Mouse (Mus musculus) retina, postnatal 1 day (tissue): ENCODE measurements around the gene Sgip1.
A peak's percentile ranks its signal among the peaks of the same experiment; 100 is the strongest.

Experiments
- DNase-seq: peaks from one replicate; pipeline ENCODE4 v3.0.0-alpha.2; 2012

The Sgip1 gene

GRCm38 (mm10) chr4:102900166-102900565 lies 159.1 kb downstream of the Sgip1 start:
- no peak for DNase-seq

GRCm38 (mm10) chr4:102907843-102908427 lies 166.8 kb downstream of the Sgip1 start:
- DNase-seq: no peak

GRCm38 (mm10) chr4:102910191-102910590 lies 169.1 kb downstream of the Sgip1 start:
- DNase-seq: no peak

GRCm38 (mm10) chr4:102913176-102913575 lies 172.1 kb downstream of the Sgip1 start:
- DNase-seq: peak; percentile 16

GRCm38 (mm10) chr4:102913700-102914327 lies 172.7 kb downstream of the Sgip1 start:
- no peak for DNase-seq

- DNase-seq: no peak
Measured at GRCm38 (mm10) chr4:102918191-102918590, 177.1 kb downstream of the Sgip1 start.

- DNase-seq: peak; percentile 5
Measured at GRCm38 (mm10) chr4:102929491-102929890, 188.4 kb downstream of the Sgip1 start.

- no peak for DNase-seq
Measured at GRCm38 (mm10) chr4:102930679-102931078, 189.6 kb downstream of the Sgip1 start.

GRCm38 (mm10) chr4:102940266-102940665 lies 199.2 kb downstream of the Sgip1 start:
- no peak for DNase-seq

- no peak for DNase-seq
Measured at GRCm38 (mm10) chr4:102940738-102941137, 199.6 kb downstream of the Sgip1 start.

GRCm38 (mm10) chr4:102944325-102944724 lies 203.2 kb downstream of the Sgip1 start:
- no peak for DNase-seq

GRCm38 (mm10) chr4:102952476-102952875 lies 211.4 kb downstream of the Sgip1 start:
- no peak for DNase-seq

GRCm38 (mm10) chr4:102955294-102955956 lies 214.3 kb downstream of the Sgip1 start:
- DNase-seq: no peak

GRCm38 (mm10) chr4:102959409-102959808 lies 218.3 kb downstream of the Sgip1 start:
- DNase-seq: no peak

GRCm38 (mm10) chr4:102964174-102964573 lies 223.1 kb downstream of the Sgip1 start:
- DNase-seq: no peak

- no peak for DNase-seq
Measured at GRCm38 (mm10) chr4:102967811-102968210, 226.7 kb downstream of the Sgip1 start.

GRCm38 (mm10) chr4:102969599-102969998 lies 228.5 kb downstream of the Sgip1 start:
- no peak for DNase-seq

GRCm38 (mm10) chr4:102971159-102971558 lies 230.1 kb downstream of the Sgip1 start:
- DNase-seq: no peak

- DNase-seq: no peak
Measured at GRCm38 (mm10) chr4:102972071-102972470, 231.0 kb downstream of the Sgip1 start.

GRCm38 (mm10) chr4:102974172-102974571 lies 233.1 kb downstream of the Sgip1 start:
- DNase-seq: no peak

GRCm38 (mm10) chr4:102976290-102977275 lies 235.5 kb downstream of the Sgip1 start:
- DNase-seq: peak; percentile 38

GRCm38 (mm10) chr4:102977778-102978321 lies 236.8 kb downstream of the Sgip1 start:
- DNase-seq: peak; percentile 36

- peak; percentile 67 for DNase-seq
Measured at GRCm38 (mm10) chr4:102978440-102978839, 237.3 kb downstream of the Sgip1 start, which contains the start of gene Tctex1d1. Gene Tctex1d1 (plus strand): TSS chr4:102978606.
